ENCODE assay signal across 15 mouse cellular contexts in genomic region chr12:97612373-97612772, GRCm38 (mm10).
DNase-seq lines count a peak whose midpoint lies in the region; ATAC-seq and TF ChIP-seq lines count a peak whose summit lies in the region.
"Had no signal": no experiment of that assay in that cellular context is flagged by ENCODE, and none has a peak within 500 bp of the region (broad histone marks: within the 10 kb centered on the region; RNA-seq: fewer than 3 reads in every experiment).

No protein-coding gene starts in this region.

- H3K27me3 ChIP-seq in heart, embryonic 13.5 days (replicated peaks) = no peaks in the 10 kb centered on the region
- no peaks in the 10 kb centered on the region for H3K27me3 ChIP-seq in kidney, postnatal 0 days (ENCODE audit: insufficient read depth, low read length)
- no peaks in the 10 kb centered on the region for H3K27me3 ChIP-seq in embryonic facial prominence, embryonic 13.5 days
- H3K27me3 ChIP-seq: hindbrain, embryonic 12.5 days; intestine, embryonic 15.5 days; liver, embryonic 15.5 days had no signal

- peak overlapping the region; percentile 49 for H3K4me2 ChIP-seq in heart, embryonic 13.5 days
- H3K4me2 ChIP-seq in kidney, postnatal 0 days (ENCODE audit: low read length) = no peak overlapping the region
- H3K4me2 ChIP-seq in embryonic facial prominence, embryonic 13.5 days = peak overlapping the region; percentile 31; the same call in 1 of the 2 replicates
- H3K4me2 ChIP-seq: hindbrain, embryonic 12.5 days; intestine, embryonic 15.5 days; liver, embryonic 15.5 days had no signal

- no peak overlapping the region for H3K4me3 ChIP-seq in heart, embryonic 13.5 days
- H3K4me3 ChIP-seq in kidney, postnatal 0 days (replicated peaks; ENCODE audit: low read depth, low read length) = no peak overlapping the region
- no peak overlapping the region for H3K4me3 ChIP-seq in embryonic facial prominence, embryonic 13.5 days
- H3K4me3 ChIP-seq: hindbrain, embryonic 12.5 days; intestine, embryonic 15.5 days; liver, embryonic 15.5 days had no signal

- no peak for ATAC-seq in heart, embryonic 13.5 days (ENCODE audit: extremely low read depth, insufficient number of reproducible peaks, low FRiP score, low TSS enrichment)
- no peak for ATAC-seq in kidney, postnatal 0 days (replicated peaks; ENCODE audit: low FRiP score, low read depth)
- ATAC-seq in embryonic facial prominence, embryonic 13.5 days (ENCODE audit: insufficient number of reproducible peaks, insufficient read depth, low FRiP score, low TSS enrichment, low read depth) = no peak
- ATAC-seq: intestine, embryonic 15.5 days had no signal

- TF ChIP-seq CTCF in kidney, postnatal 0 days (IDR thresholded peaks at IDR 0.05; ENCODE audit: low read depth) = no peak

- no peaks in the 10 kb centered on the region for H3K36me3 ChIP-seq in heart, embryonic 13.5 days
- no peaks in the 10 kb centered on the region for H3K36me3 ChIP-seq in kidney, postnatal 0 days (ENCODE audit: insufficient read depth, low read length)
- H3K36me3 ChIP-seq in embryonic facial prominence, embryonic 13.5 days = no peaks in the 10 kb centered on the region
- H3K36me3 ChIP-seq: hindbrain, embryonic 12.5 days; intestine, embryonic 15.5 days; liver, embryonic 15.5 days had no signal

- H3K9me3 ChIP-seq in heart, embryonic 13.5 days = no peaks in the 10 kb centered on the region
- no peaks in the 10 kb centered on the region for H3K9me3 ChIP-seq in kidney, postnatal 0 days (replicated peaks; ENCODE audit: low read length)
- H3K9me3 ChIP-seq in embryonic facial prominence, embryonic 13.5 days = no peaks in the 10 kb centered on the region
- H3K9me3 ChIP-seq: hindbrain, embryonic 12.5 days; intestine, embryonic 15.5 days; liver, embryonic 15.5 days had no signal

- 9% methylated on average over 7 of the region's 7 CpGs for WGBS in heart, embryonic 13.5 days
- 25% methylated on average over 7 of the region's 7 CpGs for WGBS in kidney, postnatal 0 days
- 14% methylated on average over 7 of the region's 7 CpGs for WGBS in embryonic facial prominence, embryonic 13.5 days

- no peak overlapping the region for H3K27ac ChIP-seq in heart, embryonic 13.5 days (replicated peaks)
- no peak overlapping the region for H3K27ac ChIP-seq in kidney, postnatal 0 days
- H3K27ac ChIP-seq in embryonic facial prominence, embryonic 13.5 days = no peak overlapping the region
- H3K27ac ChIP-seq: hindbrain, embryonic 12.5 days; intestine, embryonic 15.5 days; liver, embryonic 15.5 days had no signal

- H3K4me1 ChIP-seq in heart, embryonic 13.5 days = peaks cover 8% of the 10 kb centered on the region
- H3K4me1 ChIP-seq in kidney, postnatal 0 days (replicated peaks; ENCODE audit: insufficient read depth, low read length) = no peaks in the 10 kb centered on the region
- peaks cover 7% of the 10 kb centered on the region; the same call in 1 of the 2 replicates for H3K4me1 ChIP-seq in embryonic facial prominence, embryonic 13.5 days
- H3K4me1 ChIP-seq: intestine, embryonic 15.5 days; liver, embryonic 15.5 days had no signal

- H3K9ac ChIP-seq in heart, embryonic 13.5 days = no peak overlapping the region
- H3K9ac ChIP-seq in kidney, postnatal 0 days (ENCODE audit: low read depth, low read length) = no peak overlapping the region
- no peak overlapping the region for H3K9ac ChIP-seq in embryonic facial prominence, embryonic 13.5 days
- H3K9ac ChIP-seq: hindbrain, embryonic 12.5 days; intestine, embryonic 15.5 days; liver, embryonic 15.5 days had no signal

- no peak for DNase-seq in heart, adult 8-10 months (ENCODE audit: low spot score)
- DNase-seq in kidney, postnatal 0 days (ENCODE audit: low spot score) = peak; percentile 7
- no peak for DNase-seq in kidney, postnatal 14 days
- DNase-seq in thymus, postnatal 10 days (ENCODE audit: low spot score in 2 of 2) = no peak
- DNase-seq in urinary bladder, postnatal 10 days (ENCODE audit: low spot score) = no peak
- DNase-seq: B cell, adult 2 months; left cerebral cortex, postnatal 4 days; lung, postnatal 4 days; midbrain, embryonic 14.5 days; thymus, postnatal 14 days had no signal
